Mouse (Mus musculus): ENCODE measurements around the gene Fzd5. TPM values are rescaled to one million over a fixed set of nuclear protein-coding genes. Genes with fewer than 3 reads are reported as not detected.
A peak's percentile ranks its signal among the peaks of the same experiment; 100 is the strongest.

The Fzd5 gene
- polyA plus RNA-seq (2014; fragmentation: Nextera tagmentation; extraction: Ambion mirVana): 2.0 and 2.6 TPM in 2 replicates

GRCm38 (mm10) chr1:64737502-64738179 is at the start of gene Fzd5:
Fzd5 (minus strand) TSS chr1:64737751.
- H3K27ac ChIP-seq (ENCODE audit: low read depth): peak within 1 kb of the TSS; percentile 83
- H3K9me3 ChIP-seq (ENCODE audit: low read depth, low read length): no peaks in the 10 kb centered on the region
- DNase-seq: peak; percentile 97
- no peak for TF ChIP-seq CTCF (IDR thresholded peaks at IDR 0.05; ENCODE audit: low read depth)
- under 1% methylated on average over 53 of the region's 73 CpGs for WGBS
- no peaks in the 10 kb centered on the region for H3K36me3 ChIP-seq (ENCODE audit: insufficient read depth)
- H3K4me3 ChIP-seq (ENCODE audit: low read depth, low read length): peak within 1 kb of the TSS; percentile 65
- ATAC-seq (ENCODE audit: insufficient read depth): peak; percentile 96
- H3K9ac ChIP-seq: peak within 1 kb of the TSS; percentile 66
- H3K4me2 ChIP-seq: peak within 1 kb of the TSS; percentile 95
- H3K4me1 ChIP-seq (ENCODE audit: insufficient read depth): peaks cover 8% of the 10 kb centered on the region
- peaks cover 30% of the 10 kb centered on the region for H3K27me3 ChIP-seq (ENCODE audit: insufficient read depth, low read length)

GRCm38 (mm10) chr1:64779863-64780262 is 42.3 kb upstream of the Fzd5 start:
- Histone ChIP-seq H3K4me2 (no peak overlapping the region), H3K9ac (no peak overlapping the region), H3K9me3 (ENCODE audit: low read depth, low read length) (no peaks in the 10 kb centered on the region), H3K27ac (ENCODE audit: low read depth) (no peak overlapping the region), H3K4me1 (ENCODE audit: insufficient read depth) (no peaks in the 10 kb centered on the region), H3K36me3 (ENCODE audit: insufficient read depth) (no peaks in the 10 kb centered on the region), H3K4me3 (ENCODE audit: low read depth, low read length) (no peak overlapping the region), H3K27me3 (ENCODE audit: insufficient read depth, low read length) (no peaks in the 10 kb centered on the region)
- DNase-seq (no peak), ATAC-seq (ENCODE audit: insufficient read depth) (no peak)
- no peak for TF ChIP-seq CTCF (IDR thresholded peaks at IDR 0.05; ENCODE audit: low read depth)
- 80% methylated on average over 12 of the region's 12 CpGs for WGBS

GRCm38 (mm10) chr1:64779415-64779814 is 41.9 kb upstream of the Fzd5 start:
- H3K36me3 ChIP-seq (ENCODE audit: insufficient read depth): no peaks in the 10 kb centered on the region
- H3K9me3 ChIP-seq (ENCODE audit: low read depth, low read length): no peaks in the 10 kb centered on the region
- H3K27me3 ChIP-seq (ENCODE audit: insufficient read depth, low read length): no peaks in the 10 kb centered on the region
- DNase-seq (no peak), ATAC-seq (ENCODE audit: insufficient read depth) (no peak)
- no peaks in the 10 kb centered on the region for H3K4me1 ChIP-seq (ENCODE audit: insufficient read depth)
- H3K4me2 ChIP-seq: no peak overlapping the region
- H3K4me3 ChIP-seq (ENCODE audit: low read depth, low read length): no peak overlapping the region
- no peak overlapping the region for H3K27ac ChIP-seq (ENCODE audit: low read depth)
- no peak for TF ChIP-seq CTCF (IDR thresholded peaks at IDR 0.05; ENCODE audit: low read depth)
- no peak overlapping the region for H3K9ac ChIP-seq
- WGBS: 71% methylated on average over 5 of the region's 5 CpGs

- H3K36me3 ChIP-seq (ENCODE audit: insufficient read depth): no peaks in the 10 kb centered on the region
- H3K4me2 ChIP-seq: no peak overlapping the region
- TF ChIP-seq CTCF (IDR thresholded peaks at IDR 0.05; ENCODE audit: low read depth): 0 out of 2 replicates have a peak, but pooled peaks have one; percentile 0
- WGBS: 61% methylated on average over 4 of the region's 4 CpGs
- ATAC-seq (ENCODE audit: insufficient read depth) (peak; percentile 80), DNase-seq (peak; percentile 46)
- H3K9me3 ChIP-seq (ENCODE audit: low read depth, low read length): no peaks in the 10 kb centered on the region
- H3K27me3 ChIP-seq (ENCODE audit: insufficient read depth, low read length): no peaks in the 10 kb centered on the region
- no peak overlapping the region for H3K9ac ChIP-seq
- H3K4me1 ChIP-seq (ENCODE audit: insufficient read depth): peaks cover 6% of the 10 kb centered on the region; the same call in 1 of the 2 replicates
- H3K27ac ChIP-seq (ENCODE audit: low read depth): peak overlapping the region; percentile 36; the same call in 1 of the 2 replicates
- no peak overlapping the region for H3K4me3 ChIP-seq (ENCODE audit: low read depth, low read length)
These were observed 35.8 kb upstream of the Fzd5 start for GRCm38 (mm10) chr1:64773305-64773704.

- WGBS: 51% methylated on average over 6 of the region's 6 CpGs
- no peak overlapping the region for H3K4me3 ChIP-seq (ENCODE audit: low read depth, low read length)
- H3K27ac ChIP-seq (ENCODE audit: low read depth): no peak overlapping the region
- H3K4me1 ChIP-seq (ENCODE audit: insufficient read depth): peaks cover 6% of the 10 kb centered on the region; the same call in 1 of the 2 replicates
- TF ChIP-seq CTCF (IDR thresholded peaks at IDR 0.05; ENCODE audit: low read depth): no peak
- DNase-seq (peak; percentile 43), ATAC-seq (ENCODE audit: insufficient read depth) (no peak)
- H3K27me3 ChIP-seq (ENCODE audit: insufficient read depth, low read length): no peaks in the 10 kb centered on the region
- H3K36me3 ChIP-seq (ENCODE audit: insufficient read depth): no peaks in the 10 kb centered on the region
- H3K4me2 ChIP-seq: no peak overlapping the region
- no peaks in the 10 kb centered on the region for H3K9me3 ChIP-seq (ENCODE audit: low read depth, low read length)
- H3K9ac ChIP-seq: no peak overlapping the region
These were observed 32.6 kb upstream of the Fzd5 start for GRCm38 (mm10) chr1:64770169-64770568.

GRCm38 (mm10) chr1:64761646-64762045 is 24.1 kb upstream of the Fzd5 start:
- WGBS: 50% methylated on average over 4 of the region's 4 CpGs
- H3K9me3 ChIP-seq (ENCODE audit: low read depth, low read length): no peaks in the 10 kb centered on the region
- TF ChIP-seq CTCF (IDR thresholded peaks at IDR 0.05; ENCODE audit: low read depth): no peak
- DNase-seq (no peak), ATAC-seq (ENCODE audit: insufficient read depth) (no peak)
- H3K4me1 ChIP-seq (ENCODE audit: insufficient read depth): no peaks in the 10 kb centered on the region
- H3K4me2 ChIP-seq: no peak overlapping the region
- no peak overlapping the region for H3K27ac ChIP-seq (ENCODE audit: low read depth)
- no peaks in the 10 kb centered on the region for H3K27me3 ChIP-seq (ENCODE audit: insufficient read depth, low read length)
- H3K4me3 ChIP-seq (ENCODE audit: low read depth, low read length): no peak overlapping the region
- no peaks in the 10 kb centered on the region for H3K36me3 ChIP-seq (ENCODE audit: insufficient read depth)
- H3K9ac ChIP-seq: no peak overlapping the region

GRCm38 (mm10) chr1:64757766-64758165 is 20.2 kb upstream of the Fzd5 start:
- Histone ChIP-seq H3K4me3 (ENCODE audit: low read depth, low read length) (no peak overlapping the region), H3K36me3 (ENCODE audit: insufficient read depth) (no peaks in the 10 kb centered on the region), H3K9ac (no peak overlapping the region), H3K4me2 (no peak overlapping the region), H3K27me3 (ENCODE audit: insufficient read depth, low read length) (no peaks in the 10 kb centered on the region), H3K9me3 (ENCODE audit: low read depth, low read length) (no peaks in the 10 kb centered on the region), H3K4me1 (ENCODE audit: insufficient read depth) (no peaks in the 10 kb centered on the region), H3K27ac (ENCODE audit: low read depth) (no peak overlapping the region)
- WGBS: 70% methylated on average over 5 of the region's 5 CpGs
- no peak for TF ChIP-seq CTCF (IDR thresholded peaks at IDR 0.05; ENCODE audit: low read depth)
- no peak for ATAC-seq (ENCODE audit: insufficient read depth)
- no peak for DNase-seq
